Mouse (Mus musculus) heart, embryonic 11.5 days (tissue): ENCODE measurements around the gene Mef2a. TPM values are rescaled to one million over a fixed set of nuclear protein-coding genes. Genes with fewer than 3 reads are reported as not detected.

ENCODE experiments used
- ATAC-seq: fragments of 200-750 bp; cut with Nextera tagmentation; replicated peaks from 2 replicates; pipeline ENCODE4 v1.8.0; 2017; ENCODE audit warnings: moderate library complexity; ENCODE audit not compliant: insufficient number of reproducible peaks, low FRiP score, low TSS enrichment
- H3K27ac ChIP-seq: fragments of 300-500 bp; sonication (generic); 2 replicates; pipeline ENCODE4 v1.5.1; 2014; ENCODE audit warnings: mild to moderate bottlenecking, low read depth, low read length
- H3K27me3 ChIP-seq: fragments of 300-500 bp; sonication (generic); 2 replicates; pipeline ENCODE4 v1.6.1; 2014; ENCODE audit warnings: mild to moderate bottlenecking, low read length, mixed read lengths; ENCODE audit not compliant: control insufficient read depth, insufficient read depth
- H3K36me3 ChIP-seq: fragments of 300-500 bp; sonication (generic); 2 replicates; pipeline ENCODE4 v1.6.1; 2014; ENCODE audit warnings: mild to moderate bottlenecking, low read length, moderate library complexity, mixed read lengths; ENCODE audit not compliant: control insufficient read depth, insufficient read depth
- H3K4me1 ChIP-seq: fragments of 300-500 bp; sonication (generic); 2 replicates; pipeline ENCODE4 v1.6.1; 2014; ENCODE audit warnings: low read length; ENCODE audit not compliant: control insufficient read depth, insufficient read depth
- H3K4me2 ChIP-seq: fragments of 300-500 bp; sonication (generic); 2 replicates; pipeline ENCODE4 v1.6.1; 2014; ENCODE audit warnings: mild to moderate bottlenecking, moderate library complexity
- H3K4me3 ChIP-seq: fragments of 300-500 bp; sonication (generic); 2 replicates; pipeline ENCODE4 v1.5.1; 2014; ENCODE audit warnings: low read depth, low read length
- H3K9ac ChIP-seq: fragments of 300-500 bp; sonication (generic); 2 replicates; pipeline ENCODE4 v1.6.1; 2014; ENCODE audit warnings: mild to moderate bottlenecking, low read depth, low read length, moderate library complexity
- H3K9me3 ChIP-seq: fragments of 300-500 bp; sonication (generic); replicated peaks from 2 replicates; pipeline ENCODE4 v1.6.1; 2016; ENCODE audit warnings: low read length; ENCODE audit not compliant: control insufficient read depth
- WGBS: fragments of 180-500 bp; shearing (Covaris S2); extraction: QIAGEN DNeasy Blood & Tissue Kit; methylation state at CpG from one replicate; pipeline ENCODE4 v1.1.7; 2014; ENCODE audit not compliant: insufficient replicate concordance; 5-methylcytosine and 5-hydroxymethylcytosine counted together
- polyA plus RNA-seq: library from polyadenylated mRNA; unstranded; fragments of >200 nt; fragmentation: Nextera tagmentation; extraction: Ambion mirVana; gene quantifications from 2 replicates; pipeline ENCODE4 v1.2.1, GENCODE M21; 2014

The Mef2a gene
- polyA plus RNA-seq, 1 experiment from 2014 or later: 66.4 TPM

DNA sequence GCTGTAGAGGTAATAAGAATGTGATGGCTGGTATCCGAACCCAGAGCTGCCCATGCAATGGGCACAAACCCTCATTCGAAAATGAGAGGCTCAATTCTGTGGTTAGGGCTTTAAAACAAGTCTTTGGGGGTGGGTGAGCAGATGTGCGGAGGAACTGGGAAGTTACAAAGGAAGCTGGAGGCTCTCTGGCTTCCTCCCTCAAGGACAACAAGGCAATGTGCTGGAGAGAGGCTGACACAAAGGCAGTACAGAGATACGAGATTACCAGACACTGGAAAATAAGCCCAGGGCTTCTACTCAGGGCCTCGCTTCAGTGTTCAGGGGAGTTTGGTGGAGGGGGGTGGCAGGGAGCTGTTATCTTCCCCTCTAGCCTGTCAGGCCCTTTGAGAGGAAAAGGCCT is 1.3 kb upstream of the Mef2a start:
- 26% methylated on average over 5 of the region's 5 CpGs for WGBS
- Histone ChIP-seq H3K27me3 (no peaks in the 10 kb centered on the region), H3K4me3 (no peak overlapping the region; the same call in 1 of the 2 replicates), H3K4me2 (peak overlapping the region; percentile 93), H3K36me3 (no peaks in the 10 kb centered on the region), H3K9me3 (no peaks in the 10 kb centered on the region), H3K4me1 (peaks cover 29% of the 10 kb centered on the region), H3K27ac (peak overlapping the region; percentile 100), H3K9ac (peak overlapping the region; percentile 91)
- ATAC-seq: 0 out of 2 replicates have a peak, but pooled peaks have one; percentile 20

DNA sequence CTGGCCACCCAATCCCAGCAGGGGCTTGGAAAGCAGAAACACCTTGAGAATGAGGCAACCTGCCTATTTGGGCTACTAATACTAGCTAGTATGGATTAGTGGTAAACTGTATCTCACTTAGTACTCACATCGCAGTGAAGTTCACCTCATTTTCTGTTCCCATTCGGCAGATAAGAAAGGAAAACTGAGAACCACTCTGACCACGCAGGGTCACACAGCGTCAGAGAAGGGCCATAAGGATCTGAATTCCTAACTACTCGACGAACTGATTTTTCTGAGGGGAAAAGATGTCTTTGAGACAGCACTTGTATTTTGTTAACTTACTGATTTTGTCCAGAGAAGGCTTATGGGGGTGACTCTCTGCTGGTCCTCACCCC is 914 bp upstream of the Mef2a start:
- H3K4me3 ChIP-seq: peak overlapping the region; percentile 65
- H3K36me3 ChIP-seq: no peaks in the 10 kb centered on the region
- peak overlapping the region; percentile 100 for H3K27ac ChIP-seq
- 23% methylated on average over 6 of the region's 6 CpGs for WGBS
- no peak for ATAC-seq
- no peaks in the 10 kb centered on the region for H3K27me3 ChIP-seq
- H3K9me3 ChIP-seq: no peaks in the 10 kb centered on the region
- H3K4me2 ChIP-seq: peak overlapping the region; percentile 93
- peak overlapping the region; percentile 91 for H3K9ac ChIP-seq
- peaks cover 29% of the 10 kb centered on the region for H3K4me1 ChIP-seq

DNA sequence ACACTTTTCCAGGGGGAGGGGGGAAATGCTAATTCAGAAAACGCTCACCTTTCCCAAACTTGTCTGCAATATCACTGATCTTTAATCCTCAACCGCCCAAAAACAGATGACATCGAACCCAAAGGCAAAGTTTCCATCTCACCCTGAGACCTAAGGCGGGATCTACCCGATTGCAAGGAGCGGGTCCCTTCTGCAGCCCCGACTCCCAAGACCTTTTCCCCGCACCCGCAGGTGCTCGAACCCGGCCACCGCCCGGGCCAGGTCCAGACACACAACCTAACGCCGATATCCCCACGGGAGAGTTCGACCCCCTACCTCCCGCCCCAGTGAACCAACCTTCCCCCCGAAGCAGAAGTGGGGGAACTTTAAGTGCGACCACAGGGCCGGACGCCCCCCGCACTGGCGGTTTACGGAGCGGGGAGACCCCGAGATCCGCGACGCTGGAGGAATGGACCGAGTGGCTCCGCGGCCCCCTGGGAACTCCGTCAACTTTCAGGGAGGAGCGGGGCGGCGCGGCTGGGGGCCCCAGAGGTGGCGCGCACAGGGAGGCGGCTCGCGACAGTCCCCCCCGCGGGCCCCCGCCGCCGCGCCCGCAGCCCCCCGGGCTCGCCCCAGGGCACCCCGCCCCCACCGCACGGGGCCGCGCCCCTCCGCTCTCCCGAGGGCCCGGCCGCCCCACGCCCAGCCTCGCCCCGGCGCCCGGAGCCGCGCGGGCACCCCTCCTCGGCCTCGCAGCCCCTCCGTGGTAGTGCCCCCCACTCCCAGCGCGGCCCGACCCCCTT is 576 bp downstream of the Mef2a start:
- Histone ChIP-seq H3K27me3 (no peaks in the 10 kb centered on the region), H3K9me3 (no peaks in the 10 kb centered on the region), H3K36me3 (no peaks in the 10 kb centered on the region), H3K4me2 (peak overlapping the region; percentile 93), H3K9ac (peak overlapping the region; percentile 91), H3K27ac (peak overlapping the region; percentile 100), H3K4me1 (peaks cover 29% of the 10 kb centered on the region), H3K4me3 (peak overlapping the region; percentile 65)
- under 1% methylated on average over 60 of the region's 75 CpGs for WGBS
- ATAC-seq: peak; percentile 71

DNA sequence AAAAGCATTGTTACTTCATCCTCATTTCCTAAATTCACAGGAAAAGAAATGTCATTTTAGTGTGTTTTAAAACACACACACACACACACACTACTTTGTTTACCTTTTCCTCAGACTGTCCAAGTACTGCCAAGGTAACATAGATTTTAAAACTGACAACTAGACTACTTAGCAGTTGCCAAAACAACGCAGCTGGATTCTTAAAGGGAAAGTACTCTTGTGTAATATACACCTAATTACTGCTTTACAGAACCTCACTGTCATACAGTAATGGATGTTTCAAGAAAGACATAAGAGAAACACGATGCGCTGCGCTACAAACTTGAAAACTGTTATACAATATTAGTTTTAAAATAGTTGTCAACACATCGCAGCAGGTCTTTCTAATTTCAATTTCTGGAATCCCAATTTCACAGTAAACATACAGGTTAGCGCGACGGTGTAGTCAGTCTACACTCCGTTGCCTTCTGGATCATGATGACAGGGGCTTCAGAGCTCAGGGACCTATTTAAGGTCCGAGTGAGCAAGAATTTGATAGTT is 1.2 kb downstream of the Mef2a start:
- Histone ChIP-seq H3K9me3 (no peaks in the 10 kb centered on the region), H3K36me3 (no peaks in the 10 kb centered on the region), H3K4me1 (peaks cover 29% of the 10 kb centered on the region), H3K9ac (peak overlapping the region; percentile 91), H3K4me2 (peak overlapping the region; percentile 93), H3K27ac (no peak overlapping the region), H3K27me3 (no peaks in the 10 kb centered on the region), H3K4me3 (peak overlapping the region; percentile 65)
- 12% methylated on average over 10 of the region's 10 CpGs for WGBS
- ATAC-seq: no peak

DNA sequence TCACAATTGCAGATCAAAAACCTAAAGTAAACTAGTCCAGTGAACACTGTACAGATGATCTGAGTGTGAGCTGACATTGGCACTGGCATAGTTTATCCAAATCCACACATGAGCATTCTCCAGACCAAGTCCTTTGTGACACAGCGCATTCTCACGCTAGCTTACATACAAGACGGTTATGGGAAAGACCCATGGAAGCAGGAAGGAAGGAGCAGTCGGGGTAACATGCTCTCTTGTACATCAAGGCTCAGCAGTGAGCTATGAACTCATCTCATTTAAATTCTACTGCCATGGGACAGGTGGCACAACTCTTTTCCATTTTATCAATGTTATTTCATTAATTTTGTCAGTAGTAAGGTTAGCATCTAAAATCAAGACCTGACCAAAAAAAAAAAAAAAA is 3.0 kb downstream of the Mef2a start:
- H3K27me3 ChIP-seq: no peaks in the 10 kb centered on the region
- peak overlapping the region; percentile 33; the same call in 1 of the 2 replicates for H3K4me2 ChIP-seq
- H3K9ac ChIP-seq: no peak overlapping the region
- no peaks in the 10 kb centered on the region for H3K36me3 ChIP-seq
- no peak overlapping the region for H3K4me3 ChIP-seq
- WGBS: 53% methylated on average over 4 of the region's 4 CpGs
- no peak overlapping the region for H3K27ac ChIP-seq
- H3K9me3 ChIP-seq: no peaks in the 10 kb centered on the region
- ATAC-seq: no peak
- peaks cover 21% of the 10 kb centered on the region for H3K4me1 ChIP-seq

DNA sequence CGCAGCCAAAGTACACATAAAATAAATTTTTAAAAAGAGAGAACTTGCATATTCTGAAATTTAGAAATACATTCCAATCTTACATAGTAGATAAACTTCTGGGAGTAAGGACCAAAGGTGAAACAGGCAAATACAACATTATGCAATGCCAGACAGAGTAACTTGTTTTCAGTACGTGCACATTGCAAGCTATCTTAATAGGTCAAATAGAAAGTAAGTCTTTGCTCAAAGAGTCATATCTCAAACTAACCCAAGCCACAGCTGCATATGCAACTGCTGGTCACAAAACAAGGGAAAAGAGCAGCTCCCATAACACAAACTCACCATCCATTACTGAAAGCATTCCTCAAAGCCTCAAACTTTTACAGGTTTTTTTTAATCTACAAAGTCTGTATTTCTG is 4.3 kb downstream of the Mef2a start:
- Histone ChIP-seq H3K4me1 (peaks cover 8% of the 10 kb centered on the region), H3K36me3 (no peaks in the 10 kb centered on the region), H3K9me3 (no peaks in the 10 kb centered on the region), H3K4me3 (no peak overlapping the region), H3K9ac (no peak overlapping the region), H3K27ac (no peak overlapping the region), H3K4me2 (no peak overlapping the region), H3K27me3 (no peaks in the 10 kb centered on the region)
- WGBS: 81% methylated on average over 2 of the region's 2 CpGs
- no peak for ATAC-seq

DNA sequence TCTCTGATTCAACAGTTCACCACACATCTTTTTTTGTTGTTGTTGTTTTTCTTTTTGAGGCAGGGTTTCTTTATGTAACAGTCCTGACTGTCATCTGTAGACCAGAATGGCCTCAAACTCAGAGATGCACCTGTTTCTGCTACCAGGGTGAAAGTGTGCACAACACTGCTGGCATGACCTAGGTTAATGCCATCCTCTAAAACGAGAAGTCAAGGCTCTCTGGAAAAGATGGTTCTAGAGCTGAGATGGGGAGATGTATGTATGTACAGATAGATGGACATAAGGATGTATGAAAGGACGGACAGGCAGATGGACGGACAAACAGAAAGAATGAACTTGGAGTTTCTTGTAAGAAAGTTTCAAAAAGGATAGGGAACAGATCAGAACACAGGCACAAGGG is 12.1 kb downstream of the Mef2a start:
- H3K27me3 ChIP-seq: no peaks in the 10 kb centered on the region
- no peak overlapping the region for H3K9ac ChIP-seq
- H3K27ac ChIP-seq: no peak overlapping the region
- no peak overlapping the region for H3K4me3 ChIP-seq
- peaks cover 3% of the 10 kb centered on the region; the same call in 1 of the 2 replicates for H3K4me1 ChIP-seq
- H3K36me3 ChIP-seq: no peaks in the 10 kb centered on the region
- no peak overlapping the region for H3K4me2 ChIP-seq
- no peaks in the 10 kb centered on the region for H3K9me3 ChIP-seq
- WGBS: 96% methylated on average over 3 of the region's 3 CpGs
- no peak for ATAC-seq

DNA sequence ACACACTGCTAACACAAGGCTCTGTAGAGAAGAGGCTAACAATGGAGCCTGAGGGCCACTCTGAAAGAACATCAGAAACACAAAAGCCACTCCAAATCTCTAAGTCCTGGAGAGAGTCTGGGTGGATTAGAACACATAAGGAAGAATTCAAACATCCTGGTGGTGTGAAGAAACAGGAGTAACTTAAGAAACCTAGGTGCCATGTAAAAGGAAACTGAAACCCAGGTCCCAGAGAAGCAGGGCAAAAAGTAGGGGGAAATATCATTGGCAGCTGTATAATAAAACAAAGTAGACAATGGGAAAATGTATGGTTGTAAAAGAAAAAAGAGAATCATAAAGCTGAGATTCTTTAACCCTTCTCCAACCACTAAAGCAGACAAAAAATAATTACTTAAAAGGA is 12.8 kb downstream of the Mef2a start:
- H3K9ac ChIP-seq: no peak overlapping the region
- no peaks in the 10 kb centered on the region for H3K9me3 ChIP-seq
- no peaks in the 10 kb centered on the region for H3K36me3 ChIP-seq
- no peak overlapping the region for H3K27ac ChIP-seq
- H3K4me1 ChIP-seq: peaks cover 3% of the 10 kb centered on the region; the same call in 1 of the 2 replicates
- ATAC-seq: no peak
- no peak overlapping the region for H3K4me2 ChIP-seq
- no peak overlapping the region for H3K4me3 ChIP-seq
- no peaks in the 10 kb centered on the region for H3K27me3 ChIP-seq

DNA sequence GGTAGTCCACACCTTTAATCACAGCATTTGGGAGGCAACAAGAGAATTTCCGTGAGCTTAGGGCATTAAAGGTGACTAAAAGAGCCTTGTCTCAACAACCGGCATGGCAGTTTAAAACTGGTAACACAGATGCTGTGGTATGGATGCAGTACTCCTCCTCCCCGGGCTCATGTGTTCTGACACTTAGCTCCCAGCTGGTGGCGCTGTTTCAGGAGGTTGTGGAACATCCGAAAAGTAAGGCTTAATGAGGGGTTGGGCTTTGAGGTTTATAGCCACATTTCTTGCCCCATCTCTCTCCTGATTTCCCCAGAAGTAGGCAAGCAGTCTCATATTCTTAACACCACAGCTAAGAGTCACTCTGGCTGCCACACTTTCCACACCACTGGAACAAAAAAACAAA is 16.8 kb downstream of the Mef2a start:
- WGBS: 87% methylated on average over 5 of the region's 5 CpGs
- Histone ChIP-seq H3K36me3 (no peaks in the 10 kb centered on the region), H3K9ac (no peak overlapping the region), H3K4me3 (no peak overlapping the region), H3K4me1 (peaks cover 3% of the 10 kb centered on the region; the same call in 1 of the 2 replicates), H3K27me3 (no peaks in the 10 kb centered on the region), H3K9me3 (no peaks in the 10 kb centered on the region), H3K4me2 (no peak overlapping the region), H3K27ac (no peak overlapping the region)
- ATAC-seq: no peak
